Mouse (Mus musculus): ENCODE data around the gene Twnk. TPM values are rescaled to one million over a fixed set of nuclear protein-coding genes. Genes with fewer than 3 reads are reported as not detected.

Twnk gene
- 4.2 and 7.2 TPM in 2 replicates for polyA plus RNA-seq (2012; rRNA removed)

- peaks cover 10% of the 10 kb centered on the region for H3K4me1 ChIP-seq (ENCODE audit: control insufficient read depth, insufficient read depth, low read length)
- H3K4me3 ChIP-seq (replicated peaks; ENCODE audit: extremely low read depth, low read depth, low read length), result peak within 1 kb of the TSS; percentile 96
- peak; percentile 54 for DNase-seq
- 8% methylated on average over 16 of the region's 16 CpGs for WGBS
- TF ChIP-seq POLR2A (IDR thresholded peaks at IDR 0.05; ENCODE audit: borderline replicate concordance, extremely low read depth, low read depth, low read length) (no peak), CTCF (IDR thresholded peaks at IDR 0.05; ENCODE audit: insufficient read depth, low read length) (no peak)
Observed at GRCm38 (mm10) chr19:45005444-45005843, at the start of gene Twnk. Gene Twnk, plus strand, starts transcription at chr19:45005663.

- Histone ChIP-seq H3K4me1 (ENCODE audit: control insufficient read depth, insufficient read depth, low read length) (no peaks in the 10 kb centered on the region), H3K4me3 (replicated peaks; ENCODE audit: extremely low read depth, low read depth, low read length) (no peak overlapping the region)
- no peak for TF ChIP-seq CTCF (IDR thresholded peaks at IDR 0.05; ENCODE audit: insufficient read depth, low read length)
- no peak for TF ChIP-seq POLR2A (IDR thresholded peaks at IDR 0.05; ENCODE audit: borderline replicate concordance, extremely low read depth, low read depth, low read length)
- WGBS, result 100% methylated on average over 2 of the region's 2 CpGs
- no peak for DNase-seq
Observed at GRCm38 (mm10) chr19:44959633-44960032, 45.8 kb upstream of the Twnk start.

GRCm38 (mm10) chr19:44965978-44966377, 39.5 kb upstream of the Twnk start:
- DNase-seq, result no peak
- no peaks in the 10 kb centered on the region for H3K4me1 ChIP-seq (ENCODE audit: control insufficient read depth, insufficient read depth, low read length)
- 98% methylated on average over 1 of the region's 1 CpGs for WGBS
- no peak for TF ChIP-seq CTCF (IDR thresholded peaks at IDR 0.05; ENCODE audit: insufficient read depth, low read length)
- no peak for TF ChIP-seq POLR2A (IDR thresholded peaks at IDR 0.05; ENCODE audit: borderline replicate concordance, extremely low read depth, low read depth, low read length)
- H3K4me3 ChIP-seq (replicated peaks; ENCODE audit: extremely low read depth, low read depth, low read length), result no peak overlapping the region

GRCm38 (mm10) chr19:44968329-44968728, 37.1 kb upstream of the Twnk start:
- TF ChIP-seq CTCF (IDR thresholded peaks at IDR 0.05; ENCODE audit: insufficient read depth, low read length), result no peak
- no peak for TF ChIP-seq POLR2A (IDR thresholded peaks at IDR 0.05; ENCODE audit: borderline replicate concordance, extremely low read depth, low read depth, low read length)
- DNase-seq, result no peak
- Histone ChIP-seq H3K4me1 (ENCODE audit: control insufficient read depth, insufficient read depth, low read length) (no peaks in the 10 kb centered on the region), H3K4me3 (replicated peaks; ENCODE audit: extremely low read depth, low read depth, low read length) (no peak overlapping the region)
- 81% methylated on average over 3 of the region's 3 CpGs for WGBS

GRCm38 (mm10) chr19:44976636-44977035, 28.8 kb upstream of the Twnk start:
- DNase-seq, result no peak
- WGBS, result 81% methylated on average over 6 of the region's 6 CpGs
- TF ChIP-seq CTCF (IDR thresholded peaks at IDR 0.05; ENCODE audit: insufficient read depth, low read length) (no peak), POLR2A (IDR thresholded peaks at IDR 0.05; ENCODE audit: borderline replicate concordance, extremely low read depth, low read depth, low read length) (no peak)
- Histone ChIP-seq H3K4me3 (replicated peaks; ENCODE audit: extremely low read depth, low read depth, low read length) (no peak overlapping the region), H3K4me1 (ENCODE audit: control insufficient read depth, insufficient read depth, low read length) (no peaks in the 10 kb centered on the region)

GRCm38 (mm10) chr19:44977148-44977547, 28.3 kb upstream of the Twnk start:
- DNase-seq, result no peak
- no peak for TF ChIP-seq POLR2A (IDR thresholded peaks at IDR 0.05; ENCODE audit: borderline replicate concordance, extremely low read depth, low read depth, low read length)
- TF ChIP-seq CTCF (IDR thresholded peaks at IDR 0.05; ENCODE audit: insufficient read depth, low read length), result no peak
- Histone ChIP-seq H3K4me1 (ENCODE audit: control insufficient read depth, insufficient read depth, low read length) (no peaks in the 10 kb centered on the region), H3K4me3 (replicated peaks; ENCODE audit: extremely low read depth, low read depth, low read length) (no peak overlapping the region)
- 91% methylated on average over 6 of the region's 6 CpGs for WGBS

GRCm38 (mm10) chr19:44980787-44981186, 24.7 kb upstream of the Twnk start:
- H3K4me1 ChIP-seq (ENCODE audit: control insufficient read depth, insufficient read depth, low read length), result no peaks in the 10 kb centered on the region

GRCm38 (mm10) chr19:44982477-44983115, 22.9 kb upstream of the Twnk start:
- TF ChIP-seq CTCF (IDR thresholded peaks at IDR 0.05; ENCODE audit: insufficient read depth, low read length), result no peak
- no peak for TF ChIP-seq POLR2A (IDR thresholded peaks at IDR 0.05; ENCODE audit: borderline replicate concordance, extremely low read depth, low read depth, low read length)
- WGBS, result 51% methylated on average over 7 of the region's 7 CpGs
- DNase-seq, result no peak
- no peak overlapping the region for H3K4me3 ChIP-seq (replicated peaks; ENCODE audit: extremely low read depth, low read depth, low read length)
- no peaks in the 10 kb centered on the region for H3K4me1 ChIP-seq (ENCODE audit: control insufficient read depth, insufficient read depth, low read length)

More at GRCm38 (mm10) chr19:44980787-44981186, 24.7 kb upstream of the Twnk start:
- H3K4me3 ChIP-seq (replicated peaks; ENCODE audit: extremely low read depth, low read depth, low read length), result no peak overlapping the region
- TF ChIP-seq POLR2A (IDR thresholded peaks at IDR 0.05; ENCODE audit: borderline replicate concordance, extremely low read depth, low read depth, low read length) (no peak), CTCF (IDR thresholded peaks at IDR 0.05; ENCODE audit: insufficient read depth, low read length) (no peak)
- 82% methylated on average over 2 of the region's 2 CpGs for WGBS
- DNase-seq, result no peak

- DNase-seq, result no peak
- WGBS, result 85% methylated on average over 6 of the region's 6 CpGs
- no peak overlapping the region for H3K4me3 ChIP-seq (replicated peaks; ENCODE audit: extremely low read depth, low read depth, low read length)
- TF ChIP-seq POLR2A (IDR thresholded peaks at IDR 0.05; ENCODE audit: borderline replicate concordance, extremely low read depth, low read depth, low read length), result no peak
- no peak for TF ChIP-seq CTCF (IDR thresholded peaks at IDR 0.05; ENCODE audit: insufficient read depth, low read length)
- H3K4me1 ChIP-seq (ENCODE audit: control insufficient read depth, insufficient read depth, low read length), result no peaks in the 10 kb centered on the region
Observed at GRCm38 (mm10) chr19:44983366-44983765, 22.1 kb upstream of the Twnk start.

- 88% methylated on average over 4 of the region's 4 CpGs for WGBS
- no peak overlapping the region for H3K4me3 ChIP-seq (replicated peaks; ENCODE audit: extremely low read depth, low read depth, low read length)
- no peak for DNase-seq
- no peak for TF ChIP-seq CTCF (IDR thresholded peaks at IDR 0.05; ENCODE audit: insufficient read depth, low read length)
- H3K4me1 ChIP-seq (ENCODE audit: control insufficient read depth, insufficient read depth, low read length), result 0 out of 2 replicates have a peak, but pooled peaks cover 2% of the 10 kb centered on the region
Observed at GRCm38 (mm10) chr19:44984420-44984819, 21.0 kb upstream of the Twnk start.
